Mouse (Mus musculus) frontal cortex, adult 2 months (tissue): ENCODE results near the gene Mpv17. TPM values are rescaled to one million over a fixed set of nuclear protein-coding genes. Genes with fewer than 3 reads are reported as not detected.
A peak's percentile ranks its signal among the peaks of the same experiment; 100 is the strongest.

Experiments
- DNase-seq, 2 experiments: peaks; one replicate each; pipeline ENCODE4 v3.0.0; 2022; ENCODE audit warnings: low spot score in 1 of 2; ENCODE audit errors: extremely low spot score in 1 of 2
- polyA plus RNA-seq: library from polyadenylated mRNA; depleted of rRNA; stranded (reverse); fragments of >200 nt; gene quantifications from 2 replicates; pipeline ENCODE4 v1.2.3, GENCODE M21; 2012; rRNA removed

Mpv17 gene
- 98.3 and 108 TPM in 2 replicates for polyA plus RNA-seq

DNA sequence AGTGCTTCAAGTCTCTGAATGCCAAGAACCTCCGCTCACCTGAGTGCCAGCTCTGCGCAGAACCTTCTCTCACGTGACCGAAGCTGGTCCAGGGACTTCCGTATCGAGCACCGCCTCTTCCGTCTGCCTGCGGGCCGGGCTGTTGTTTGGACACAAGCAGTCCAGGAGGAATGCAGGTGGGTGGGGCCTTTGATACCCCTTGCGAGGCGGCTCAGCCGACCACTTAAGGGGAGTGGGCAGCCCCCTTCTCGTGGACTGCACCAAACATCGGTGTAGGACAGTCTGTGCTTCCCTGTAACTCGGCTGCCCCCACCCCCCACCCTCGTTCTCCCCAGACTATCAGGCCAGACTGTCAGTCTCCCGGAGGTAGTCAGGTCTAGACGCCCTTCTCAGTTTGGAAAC lies at the start of gene Mpv17:
Gene Mpv17 (minus strand): TSS at position 100 of the 402 bp plus-strand sequence.
- DNase-seq: peak; percentile 73 to 84

GRCm38 (mm10) chr5:31202933-31203332 lies 48.9 kb upstream of the Mpv17 start:
- no peak for DNase-seq

DNA sequence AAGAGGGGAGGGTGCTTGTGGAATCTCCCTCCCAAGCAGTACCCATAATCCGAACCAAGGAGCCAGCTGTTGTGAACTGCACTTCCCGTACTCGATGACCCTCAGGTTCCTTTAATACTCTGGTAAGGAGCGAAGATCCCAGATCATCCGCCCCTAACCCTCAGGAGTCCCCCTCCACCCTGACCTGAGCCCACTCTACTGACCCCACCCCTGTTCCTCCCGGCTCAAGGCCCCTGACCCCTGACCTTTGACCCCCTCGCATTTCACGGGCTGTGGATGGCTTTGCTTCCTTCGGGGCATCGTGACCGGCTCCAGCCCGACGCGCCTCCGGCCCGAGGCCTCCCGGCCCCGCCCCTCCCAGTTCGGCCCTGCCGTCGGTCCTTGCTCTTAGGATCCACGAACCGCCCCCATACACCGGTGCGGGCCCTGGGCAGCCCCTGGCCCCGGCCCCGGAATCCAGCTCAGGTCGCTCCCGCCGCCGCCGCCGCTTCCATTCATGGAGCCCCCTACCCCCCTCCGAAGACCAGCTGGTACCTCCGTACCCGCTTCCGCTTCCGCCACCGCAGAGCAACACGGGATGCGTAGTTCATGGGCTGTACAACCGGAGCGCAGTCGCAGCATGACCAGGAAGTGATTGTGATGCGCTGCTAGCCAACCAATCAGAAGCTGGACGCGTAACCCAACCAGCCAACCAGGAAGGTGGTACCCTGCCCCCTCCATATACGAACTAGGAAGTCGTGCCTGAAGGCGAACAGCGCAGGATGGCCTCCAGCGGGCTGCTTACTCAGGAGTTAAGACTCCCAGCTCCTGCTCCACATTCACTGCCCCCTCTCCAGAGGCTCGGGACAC lies 47.9 kb upstream of the Mpv17 start, which contains the start of gene Zfp513:
Gene Zfp513 (minus strand): TSS at position 562 of the 849 bp plus-strand sequence.
- peak; percentile 98 to 99 for DNase-seq

DNA sequence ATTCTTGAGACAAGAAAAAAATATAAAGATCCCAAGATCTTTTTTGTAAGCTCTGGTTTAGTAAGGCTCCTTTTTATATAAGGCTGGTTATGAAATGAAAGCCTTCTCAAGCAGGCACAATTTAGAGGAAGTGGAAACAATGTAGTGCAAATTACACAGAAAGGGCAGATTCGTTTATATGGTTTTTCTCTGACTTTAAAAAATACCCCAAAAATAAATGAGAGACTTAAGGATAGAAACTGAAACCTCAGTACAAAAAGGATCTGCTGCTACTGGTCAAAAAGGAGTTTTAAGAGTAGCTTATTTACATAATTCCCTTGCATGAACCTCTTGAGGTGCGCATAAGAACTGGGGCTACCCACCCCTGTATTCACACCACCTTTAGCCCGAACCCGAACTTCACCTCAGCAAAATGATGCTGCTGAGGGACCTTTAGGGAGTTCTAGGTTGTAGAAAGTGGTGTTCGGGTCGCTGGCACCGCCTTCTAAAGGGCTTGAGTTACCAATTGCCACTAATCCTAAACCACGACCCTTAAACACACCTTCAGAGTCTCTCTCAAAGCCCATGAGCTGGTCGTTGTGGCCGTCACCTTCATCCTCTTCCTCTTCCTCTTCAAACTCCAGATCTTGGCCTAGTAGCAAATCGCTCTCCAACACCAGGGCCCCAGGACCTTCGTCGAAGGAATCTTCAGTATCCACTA lies 47.1 kb upstream of the Mpv17 start:
- DNase-seq: no peak

DNA sequence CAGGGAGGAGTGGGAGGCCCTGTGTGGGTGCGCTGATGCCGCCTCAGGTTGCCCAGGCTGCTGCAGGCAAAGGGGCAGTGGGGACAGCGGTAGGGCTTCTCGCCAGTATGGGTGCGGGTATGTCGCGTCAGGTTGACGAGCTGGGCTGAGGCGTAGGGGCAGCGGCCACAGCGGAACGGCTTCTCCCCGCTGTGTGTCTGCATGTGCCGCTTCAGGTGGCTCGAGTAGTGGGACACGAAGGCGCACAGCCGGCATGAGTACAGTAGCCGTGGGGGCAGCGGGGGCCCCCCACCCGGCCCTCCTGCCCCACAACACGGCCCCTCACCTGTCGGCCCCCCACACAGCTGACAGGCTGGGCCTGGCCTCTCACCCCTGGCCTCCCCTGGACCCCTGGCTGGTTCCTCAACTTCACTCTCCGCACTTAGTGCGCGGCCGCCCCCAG lies 46.3 kb upstream of the Mpv17 start:
- DNase-seq: no peak

- no peak for DNase-seq
Measured at GRCm38 (mm10) chr5:31199893-31200292, 45.8 kb upstream of the Mpv17 start.

GRCm38 (mm10) chr5:31199321-31199892 lies 45.4 kb upstream of the Mpv17 start:
- DNase-seq: no peak

- DNase-seq: no peak
Measured at GRCm38 (mm10) chr5:31198616-31199320, 44.7 kb upstream of the Mpv17 start.

GRCm38 (mm10) chr5:31198170-31198569 lies 44.1 kb upstream of the Mpv17 start:
- DNase-seq: no peak

DNA sequence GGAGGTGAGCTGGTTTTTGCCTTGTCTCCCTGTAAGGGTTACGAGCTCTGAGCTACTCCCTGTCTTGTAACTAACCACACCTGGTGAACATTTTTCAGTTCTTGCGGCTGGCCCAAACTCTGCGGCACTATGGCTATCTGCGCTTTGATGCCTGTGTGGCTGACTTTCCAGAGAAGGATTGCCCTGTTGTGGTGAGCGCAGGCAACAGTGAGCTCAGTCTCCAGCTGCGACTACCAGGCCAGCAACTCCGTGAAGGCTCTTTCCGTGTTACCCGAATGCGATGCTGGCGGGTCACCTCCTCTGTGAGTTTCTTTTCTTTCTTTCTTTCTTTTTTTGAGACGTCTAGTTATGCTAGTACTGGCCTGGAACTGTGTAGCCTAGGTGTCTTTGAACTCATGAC lies 43.0 kb upstream of the Mpv17 start:
- no peak for DNase-seq

GRCm38 (mm10) chr5:31196207-31196606 lies 42.2 kb upstream of the Mpv17 start:
- DNase-seq: no peak

DNA sequence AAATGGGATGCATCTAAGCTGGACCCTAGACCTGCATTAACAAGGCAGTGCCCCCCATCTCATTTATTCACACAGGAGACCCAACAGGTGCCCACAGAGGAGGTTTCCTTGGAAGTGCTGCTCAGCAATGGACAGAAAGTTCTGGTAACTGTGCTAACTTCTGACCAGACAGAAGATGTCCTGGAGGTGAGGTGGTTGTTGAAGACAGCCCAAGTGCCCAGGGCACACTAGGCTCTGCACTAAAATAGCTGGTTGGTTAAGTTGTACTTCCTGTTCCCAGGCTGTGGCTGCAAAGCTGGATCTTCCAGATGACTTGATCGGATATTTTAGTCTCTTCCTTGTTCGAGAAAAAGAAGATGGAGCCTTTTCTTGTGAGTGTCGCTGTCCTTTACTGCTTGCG lies 41.6 kb upstream of the Mpv17 start:
- no peak for DNase-seq

GRCm38 (mm10) chr5:31194486-31195485 lies 40.7 kb upstream of the Mpv17 start:
- no peak for DNase-seq

- DNase-seq: no peak
Measured at GRCm38 (mm10) chr5:31193631-31194281, 39.7 kb upstream of the Mpv17 start.

GRCm38 (mm10) chr5:31192939-31193630 lies 39.0 kb upstream of the Mpv17 start, which contains the start of the genes Snx17 and Eif2b4:
Snx17 (plus strand) TSS chr5:31193227.
Eif2b4 (minus strand) TSS chr5:31193430.
- peak; percentile 99 to 100 for DNase-seq

- no peak for DNase-seq
Measured at GRCm38 (mm10) chr5:31192045-31192938, 38.2 kb upstream of the Mpv17 start.

DNA sequence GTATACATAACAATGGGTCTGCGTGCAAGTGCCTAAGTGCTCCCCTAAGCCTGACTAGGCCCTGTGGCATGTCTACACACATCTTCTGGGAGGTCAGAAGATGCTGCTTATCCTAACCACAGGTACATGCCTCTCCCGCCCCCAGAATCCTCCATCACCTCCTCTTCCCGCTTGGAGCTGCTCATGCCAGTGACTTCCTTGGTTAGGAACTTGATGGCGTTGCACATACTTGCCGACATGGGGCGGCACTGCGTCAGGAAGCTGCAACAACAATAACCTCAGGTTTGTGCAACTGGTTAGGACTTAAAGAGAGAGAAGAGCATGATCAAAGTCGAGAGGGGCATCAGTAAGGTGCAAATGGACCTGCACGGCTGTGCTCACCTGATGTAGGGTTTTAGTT lies 36.1 kb upstream of the Mpv17 start:
- DNase-seq: no peak
